9 mouse cellular contexts compared by ENCODE assay signal in genomic region chr2:147789268-147789667, GRCm38 (mm10).
DNase-seq lines count a peak whose midpoint lies in the region; ATAC-seq and TF ChIP-seq lines count a peak whose summit lies in the region.
"Had no signal": no experiment of that assay in that cellular context is flagged by ENCODE, and none has a peak within 500 bp of the region (broad histone marks: within the 10 kb centered on the region; RNA-seq: fewer than 3 reads in every experiment).

No protein-coding gene starts in this region.

- no peak for TF ChIP-seq POLR2A in bone marrow, adult 2 months (IDR thresholded peaks at IDR 0.05; ENCODE audit: borderline replicate concordance, control insufficient read depth, low read depth, low read length)
- TF ChIP-seq POLR2A in thymus, adult 2 months (IDR thresholded peaks at IDR 0.05; ENCODE audit: control insufficient read depth, extremely low read depth, insufficient read depth, low read length, poor library complexity) = no peak

- peak; percentile 11; the same call in 1 of the 2 replicates for TF ChIP-seq CTCF in bone marrow, adult 2 months (IDR thresholded peaks at IDR 0.05; ENCODE audit: control insufficient read depth, insufficient read depth, low read length)
- TF ChIP-seq CTCF in thymus, adult 2 months (IDR thresholded peaks at IDR 0.05; ENCODE audit: borderline replicate concordance, control insufficient read depth, extremely low read depth, insufficient read depth, low read length, poor library complexity) = no peak

- H3K4me3 ChIP-seq in bone marrow, adult 2 months (replicated peaks; ENCODE audit: control insufficient read depth, low read depth, low read length) = no peak overlapping the region
- H3K4me3 ChIP-seq in thymus, adult 2 months (ENCODE audit: control insufficient read depth, insufficient read depth, low read length) = no peak overlapping the region
- H3K4me3 ChIP-seq: limb, embryonic 15.5 days had no signal

- 6% methylated on average over 3 of the region's 3 CpGs for WGBS in bone marrow, adult 2 months
- 10% methylated on average over 3 of the region's 3 CpGs for WGBS in thymus, adult 2 months

- peak; percentile 3 for DNase-seq in cerebellum, adult 9-10 months
- DNase-seq in cerebellum, adult 11-12 months = no peak
- peak; percentile 70 for DNase-seq in 416B (ENCODE audit: low read depth)
- peak; percentile 13 to 56 for DNase-seq in frontal cortex, postnatal 10 days (ENCODE audit: low spot score in 2 of 2)
- peak; percentile 38 to 81 for DNase-seq in layer of hippocampus, postnatal 25 days (ENCODE audit: extremely low spot score in 1 of 2, low spot score in 1 of 2)
- peak; percentile 5 for DNase-seq in thymus, adult 2 months

- H3K4me1 ChIP-seq in bone marrow, adult 2 months (ENCODE audit: control insufficient read depth, insufficient read depth, low read length) = no peaks in the 10 kb centered on the region
- no peaks in the 10 kb centered on the region for H3K4me1 ChIP-seq in thymus, adult 2 months (replicated peaks; ENCODE audit: control insufficient read depth, insufficient read depth, low read length)
- H3K4me1 ChIP-seq: limb, embryonic 15.5 days had no signal

- H3K36me3 ChIP-seq in thymus, adult 2 months (ENCODE audit: control insufficient read depth, insufficient read depth, low read length) = no peaks in the 10 kb centered on the region
- H3K36me3 ChIP-seq: limb, embryonic 15.5 days had no signal

- peak; percentile 89 for ATAC-seq in megakaryocyte progenitor cell, adult 5-6 weeks (replicated peaks; ENCODE audit: poor library complexity)

- no peak overlapping the region for H3K27ac ChIP-seq in bone marrow, adult 2 months (ENCODE audit: control insufficient read depth, insufficient read depth, low read depth, low read length, poor library complexity)
- H3K27ac ChIP-seq in thymus, adult 2 months (ENCODE audit: control insufficient read depth, insufficient read depth, low read length) = no peak overlapping the region
- H3K27ac ChIP-seq: limb, embryonic 15.5 days had no signal

- H3K27me3 ChIP-seq in thymus, adult 2 months (ENCODE audit: control insufficient read depth, insufficient read depth, low read length) = no peaks in the 10 kb centered on the region
